In genomic region chr7:25187662-25188650, GRCm38 (mm10) we compare ENCODE assay signal across 8 mouse cellular contexts. TPM values are rescaled to one million over a fixed set of nuclear protein-coding genes. Genes with fewer than 3 reads are reported as not detected.
DNase-seq lines count a peak whose midpoint lies in the region; ATAC-seq lines count a peak whose summit lies in the region.

No protein-coding gene starts in this region.

- no peaks in the 10 kb centered on the region for H3K36me3 ChIP-seq in intestine, embryonic 16.5 days (ENCODE audit: control insufficient read depth, insufficient read depth, low read length)
- no peaks in the 10 kb centered on the region for H3K36me3 ChIP-seq in midbrain, embryonic 11.5 days (ENCODE audit: control insufficient read depth, insufficient read depth, low read length)

- H3K4me1 ChIP-seq in intestine, embryonic 16.5 days (ENCODE audit: control insufficient read depth, insufficient read depth, low read length), result no peaks in the 10 kb centered on the region
- no peaks in the 10 kb centered on the region for H3K4me1 ChIP-seq in midbrain, embryonic 11.5 days (ENCODE audit: control insufficient read depth, insufficient read depth, low read length)

- H3K4me3 ChIP-seq in intestine, embryonic 16.5 days (ENCODE audit: low read length), result no peak overlapping the region
- H3K4me3 ChIP-seq in midbrain, embryonic 11.5 days (ENCODE audit: low read depth, low read length), result no peak overlapping the region

- intact Hi-C loops in left cerebral cortex, postnatal 25 days (cut with DNase I), result loop anchor here (1.0 to 2.0 kb wide), 2 partner anchors 31 to 55 kb away; no protein-coding TSS in a partner anchor

- no peak overlapping the region for H3K9ac ChIP-seq in intestine, embryonic 16.5 days (ENCODE audit: low read depth, low read length)
- no peak overlapping the region for H3K9ac ChIP-seq in midbrain, embryonic 11.5 days (ENCODE audit: low read length)

- 26% methylated on average over 21 of the region's 21 CpGs for WGBS in intestine, embryonic 16.5 days
- WGBS in midbrain, embryonic 11.5 days, result 29% methylated on average over 21 of the region's 21 CpGs

- H3K4me2 ChIP-seq in intestine, embryonic 16.5 days (ENCODE audit: low read depth, low read length), result no peak overlapping the region
- H3K4me2 ChIP-seq in midbrain, embryonic 11.5 days, result no peak overlapping the region

- no peaks in the 10 kb centered on the region for H3K9me3 ChIP-seq in intestine, embryonic 16.5 days (ENCODE audit: control insufficient read depth, low read length)
- no peaks in the 10 kb centered on the region for H3K9me3 ChIP-seq in midbrain, embryonic 11.5 days (ENCODE audit: control insufficient read depth, low read length)

- ATAC-seq in intestine, embryonic 16.5 days, result peak; percentile 81
- ATAC-seq in midbrain, embryonic 11.5 days (ENCODE audit: low FRiP score), result peak; percentile 92

- H3K27me3 ChIP-seq in intestine, embryonic 16.5 days (replicated peaks; ENCODE audit: control insufficient read depth, insufficient read depth, low read length), result peaks cover 6% of the 10 kb centered on the region
- peaks cover 5% of the 10 kb centered on the region for H3K27me3 ChIP-seq in midbrain, embryonic 11.5 days (ENCODE audit: control insufficient read depth, insufficient read depth, low read length)

- DNase-seq in adrenal gland, adult (ENCODE audit: inconsistent age in 2 of 2, low spot score in 1 of 2), result peak; percentile 80 to 95
- DNase-seq in embryo, embryonic 11 days, result peak; percentile 92
- DNase-seq in gastrocnemius, postnatal 4 days (ENCODE audit: low spot score in 2 of 2), result peak; percentile 81 to 82
- peak; percentile 87 to 90 for DNase-seq in left cerebral cortex, postnatal 25 days (ENCODE audit: low spot score in 2 of 2)
- peak; percentile 99 for DNase-seq in midbrain, embryonic 11.5 days (ENCODE audit: low spot score, missing footprints)
- peak; percentile 88 for DNase-seq in right cerebral cortex, postnatal 4 days
- peak; percentile 81 for DNase-seq in yolk sac, embryonic 10.5 days (ENCODE audit: low spot score)

- H3K27ac ChIP-seq in intestine, embryonic 16.5 days (ENCODE audit: low read length), result no peak overlapping the region
- H3K27ac ChIP-seq in midbrain, embryonic 11.5 days (ENCODE audit: low read depth, low read length), result no peak overlapping the region

RNA-seq across cellular contexts. Expression of gene Pou2f2, which starts 8.4 kb away (rescaled TPM):
- under 1 TPM; 0.52 to 0.91 TPM for total RNA-seq in gastrocnemius, postnatal 4 days (2021)
- polyA plus RNA-seq in intestine, embryonic 16.5 days (2015; fragmentation: Nextera tagmentation; extraction: Ambion mirVana), result 1.0 and 1.2 TPM in 2 replicates
- 10 to 100 TPM; 11.8 to 13.7 TPM for total RNA-seq in left cerebral cortex, postnatal 25 days (2021)
- 26.6 and 31.3 TPM in 2 replicates for polyA plus RNA-seq in midbrain, embryonic 11.5 days (2014; fragmentation: Nextera tagmentation; extraction: Ambion mirVana)

RNA-seq across cellular contexts. Expression of gene Dedd2, which starts 32.5 kb away (rescaled TPM):
- 1 to 10 TPM; 6.6 to 8.3 TPM for total RNA-seq in gastrocnemius, postnatal 4 days (2021)
- polyA plus RNA-seq in intestine, embryonic 16.5 days (2015; fragmentation: Nextera tagmentation; extraction: Ambion mirVana), result 11.3 and 11.9 TPM in 2 replicates
- 10 to 100 TPM; 24.1 to 25.4 TPM for total RNA-seq in left cerebral cortex, postnatal 25 days (2021)
- 6.9 and 7.7 TPM in 2 replicates for polyA plus RNA-seq in midbrain, embryonic 11.5 days (2014; fragmentation: Nextera tagmentation; extraction: Ambion mirVana)

RNA-seq across cellular contexts. Expression of gene Zfp526, which starts 33.3 kb away (rescaled TPM):
- total RNA-seq in gastrocnemius, postnatal 4 days (2021), result 10 to 100 TPM; 10.6 to 11.3 TPM
- 1.9 and 2.3 TPM in 2 replicates for polyA plus RNA-seq in intestine, embryonic 16.5 days (2015; fragmentation: Nextera tagmentation; extraction: Ambion mirVana)
- 10 to 100 TPM in 1 of 2 experiments, 1 to 10 TPM in 1; 10.0 to 11.1 TPM for total RNA-seq in left cerebral cortex, postnatal 25 days (2021)
- 2.7 and 3.2 TPM in 2 replicates for polyA plus RNA-seq in midbrain, embryonic 11.5 days (2014; fragmentation: Nextera tagmentation; extraction: Ambion mirVana)

RNA-seq across cellular contexts. Expression of gene Gsk3a, which starts 49.7 kb away (rescaled TPM):
- total RNA-seq in gastrocnemius, postnatal 4 days (2021), result 10 to 100 TPM; 62.8 to 63.2 TPM
- polyA plus RNA-seq in intestine, embryonic 16.5 days (2015; fragmentation: Nextera tagmentation; extraction: Ambion mirVana), result 4.0 and 5.9 TPM in 2 replicates
- total RNA-seq in left cerebral cortex, postnatal 25 days (2021), result 100 to 1,000 TPM; 213 to 224 TPM
- 12.8 and 14.6 TPM in 2 replicates for polyA plus RNA-seq in midbrain, embryonic 11.5 days (2014; fragmentation: Nextera tagmentation; extraction: Ambion mirVana)

Comparison
In these comparisons a context has a peak if more than half of its experiments do, and no peak if none do; other contexts are left out.
1. RNA of gene Pou2f2, which starts 8.4 kb away (total RNA-seq): 11.8 to 13.7 TPM in left cerebral cortex, postnatal 25 days; 0.52 to 0.91 TPM in gastrocnemius, postnatal 4 days; every median in the first group is over 4 times any median in the second.
2. Peak in every context shown above with its lines, with median percentiles within 50 percentile points of each other: DNase-seq.